Mouse (Mus musculus) gastrocnemius, adult 18-20 months (tissue): ENCODE results near the gene Plekha4. TPM values are rescaled to one million over a fixed set of nuclear protein-coding genes. Genes with fewer than 3 reads are reported as not detected.
A peak's percentile ranks its signal among the peaks of the same experiment; 100 is the strongest.
"Not testable (repeated sequence)": the region's sequence is repeated elsewhere in the genome, so short reads cannot be mapped to it uniquely, and the experiment has no call there.

Experiments
- DNase-seq: peaks from one replicate; pipeline ENCODE4 v3.0.0; 2021; ENCODE audit warnings: low spot score
- total RNA-seq, 2 experiments: library from RNA; stranded (reverse); gene quantifications; 2 replicates each; pipeline ENCODE4 v1.2.3; 2021

Plekha4 gene
- total RNA-seq, 2 experiments from 2014 or later, result 5.2 to 5.3 TPM

GRCm38 (mm10) chr7:45508561-45508960 is 17.6 kb upstream of the Plekha4 start:
- DNase-seq, result no peak

DNA sequence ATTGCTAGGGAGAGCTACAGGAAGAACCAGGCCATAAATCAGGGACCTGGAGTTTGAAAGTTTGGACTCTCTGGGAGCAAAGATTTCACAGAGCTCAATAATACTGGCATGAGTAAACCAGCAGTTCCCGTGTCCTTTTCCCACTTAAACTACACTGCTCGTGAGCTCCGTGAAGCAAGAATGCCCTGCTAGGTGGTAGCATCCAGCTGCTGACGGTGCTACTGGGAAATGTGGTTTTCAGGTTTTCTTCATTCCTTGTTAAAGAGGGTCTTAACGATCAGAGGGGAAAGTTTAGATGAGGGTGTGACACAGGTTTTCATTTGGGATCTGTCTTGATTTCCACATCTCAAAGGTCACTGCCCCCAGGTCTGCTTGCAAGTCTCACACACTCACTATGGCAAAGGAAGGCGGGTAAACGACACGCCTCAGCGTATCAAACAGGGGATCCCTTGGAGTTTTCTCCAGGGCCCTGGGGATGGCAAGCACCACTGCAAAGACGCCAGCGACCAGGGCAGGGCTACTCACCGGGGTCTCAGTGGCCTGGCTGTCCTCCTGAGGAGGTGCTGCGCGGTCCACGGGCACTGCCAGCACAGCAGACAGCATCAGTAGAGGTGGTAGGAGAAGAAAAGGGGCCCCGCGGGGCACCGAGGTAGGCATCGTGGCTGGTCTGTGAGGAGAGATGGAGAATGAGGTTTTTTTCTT is 16.8 kb upstream of the Plekha4 start:
- no peak for DNase-seq

DNA sequence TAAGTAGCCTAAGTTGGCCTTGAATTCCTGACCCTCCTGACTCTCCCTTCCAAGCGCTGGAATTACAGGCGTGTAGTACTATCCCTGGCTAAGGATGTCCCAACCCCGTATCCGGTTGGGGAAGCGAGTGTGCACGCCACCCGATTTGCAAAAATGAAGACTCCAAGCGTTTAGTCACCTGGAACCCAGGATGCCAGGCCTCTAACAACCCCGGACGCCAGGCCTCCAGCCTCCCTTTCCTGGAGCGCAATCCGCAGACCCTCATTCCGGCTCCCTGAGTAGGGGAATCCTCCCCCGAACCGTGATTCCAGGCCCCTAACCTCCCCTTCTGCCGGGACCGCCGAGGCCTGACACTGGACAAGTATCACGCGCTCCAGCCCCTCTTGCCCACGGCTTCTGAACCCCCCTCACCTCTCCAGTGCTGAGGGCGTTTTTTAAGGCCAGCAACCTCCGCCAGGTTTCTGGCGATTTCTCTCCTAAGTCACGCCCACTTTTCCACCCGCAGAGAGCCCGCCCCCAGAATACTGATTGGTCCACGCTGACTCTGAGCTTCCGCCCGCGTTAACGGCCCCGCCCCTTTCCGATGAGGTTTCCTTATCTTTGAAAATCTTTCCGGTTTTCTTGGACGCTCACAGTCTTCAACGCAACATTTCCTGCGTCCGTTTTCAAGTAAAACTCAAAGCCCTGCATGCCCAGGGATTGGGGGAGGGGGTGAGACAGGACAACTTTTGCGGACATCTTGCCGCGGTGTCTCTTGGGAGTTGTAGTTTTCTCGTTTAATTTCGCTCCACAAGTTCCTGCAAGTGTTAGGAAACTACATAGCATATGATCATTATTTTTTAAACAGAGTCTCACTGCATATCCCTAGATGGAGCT is 16.0 kb upstream of the Plekha4 start, which contains the start of gene Nucb1:
Nucb1 (minus strand) TSS at position 495 of the 876 bp plus-strand sequence.
- DNase-seq, result peak; percentile 95

DNA sequence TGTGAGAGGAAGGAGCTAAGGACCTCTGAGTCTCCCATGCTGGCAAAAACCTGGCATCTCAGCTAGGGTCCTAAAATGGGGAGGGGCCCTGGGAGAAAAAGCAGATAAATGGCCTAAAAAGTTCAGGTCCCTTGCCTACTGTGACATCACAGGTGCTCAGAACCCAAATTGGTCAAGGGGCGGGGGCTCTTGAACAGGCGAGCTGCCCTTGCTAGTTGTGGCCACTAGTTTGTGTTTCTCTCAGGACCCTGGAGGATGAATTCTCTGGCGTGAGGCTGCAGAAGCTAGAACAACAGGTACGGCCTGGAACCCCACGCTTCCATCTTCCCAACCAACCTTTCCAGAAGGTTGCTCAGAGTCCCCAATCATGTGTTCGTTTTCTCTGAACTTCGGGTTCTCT is 11.7 kb upstream of the Plekha4 start:
- DNase-seq, result no peak

- DNase-seq, result no peak
These were observed 10.7 kb upstream of the Plekha4 start for GRCm38 (mm10) chr7:45515436-45515835.

GRCm38 (mm10) chr7:45516846-45517245 is 9.3 kb upstream of the Plekha4 start:
- DNase-seq, result not testable (repeated sequence)

DNA sequence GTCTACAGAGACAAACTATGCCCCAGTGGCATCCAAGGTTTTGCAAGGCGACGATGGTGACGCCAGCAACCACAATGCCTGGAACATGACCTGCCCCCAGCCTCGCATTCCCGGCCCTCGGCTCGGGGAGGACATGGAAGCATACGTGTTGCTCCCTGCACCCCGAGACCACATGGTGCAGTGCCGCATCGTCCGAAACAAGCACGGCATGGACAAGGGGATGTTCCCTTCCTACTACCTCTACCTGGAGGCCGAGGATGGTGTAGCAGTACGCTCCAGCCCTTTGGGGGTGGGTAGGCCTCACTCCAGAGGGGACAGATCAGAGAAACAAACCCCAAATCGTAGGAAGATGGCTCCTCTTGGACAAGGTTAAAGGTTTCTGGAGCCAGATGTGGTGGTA is 7.5 kb upstream of the Plekha4 start:
- no peak for DNase-seq

DNA sequence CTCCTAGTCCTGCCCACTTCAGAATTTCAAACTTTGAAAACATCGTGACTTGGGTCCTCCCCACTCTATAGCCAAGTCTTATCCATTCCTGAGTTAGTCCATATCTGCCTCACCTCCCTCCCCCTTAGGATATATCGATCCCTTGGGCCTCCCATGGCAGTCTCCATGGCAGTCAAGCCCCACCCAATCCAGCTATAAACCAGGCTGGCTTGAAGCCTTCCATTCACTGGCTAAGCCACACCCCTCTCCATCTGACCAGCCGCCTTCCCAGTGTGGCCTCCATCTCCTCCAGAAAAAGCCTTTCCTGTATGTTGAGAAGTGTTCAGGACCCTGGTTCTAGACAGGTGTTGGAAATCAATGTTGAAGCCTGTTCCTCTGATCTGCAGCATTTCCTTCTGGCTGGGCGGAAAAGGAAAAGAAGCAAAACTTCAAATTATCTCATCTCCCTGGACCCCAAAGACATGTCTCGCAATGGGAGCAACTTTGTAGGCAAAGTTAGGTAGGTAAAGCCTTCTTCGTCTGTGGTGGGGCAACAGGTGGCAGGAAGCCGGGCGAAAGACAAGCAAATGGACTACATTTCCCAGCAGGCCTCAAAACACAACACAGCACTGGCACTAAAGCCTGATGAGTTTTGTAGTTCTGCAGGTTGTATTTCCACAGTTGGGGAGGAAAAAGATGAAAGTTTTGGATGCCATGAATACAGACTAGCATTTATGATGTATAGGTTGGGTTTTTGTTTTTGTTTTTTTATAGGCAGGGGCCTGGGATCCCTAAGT is 6.6 kb upstream of the Plekha4 start:
- no peak for DNase-seq

DNA sequence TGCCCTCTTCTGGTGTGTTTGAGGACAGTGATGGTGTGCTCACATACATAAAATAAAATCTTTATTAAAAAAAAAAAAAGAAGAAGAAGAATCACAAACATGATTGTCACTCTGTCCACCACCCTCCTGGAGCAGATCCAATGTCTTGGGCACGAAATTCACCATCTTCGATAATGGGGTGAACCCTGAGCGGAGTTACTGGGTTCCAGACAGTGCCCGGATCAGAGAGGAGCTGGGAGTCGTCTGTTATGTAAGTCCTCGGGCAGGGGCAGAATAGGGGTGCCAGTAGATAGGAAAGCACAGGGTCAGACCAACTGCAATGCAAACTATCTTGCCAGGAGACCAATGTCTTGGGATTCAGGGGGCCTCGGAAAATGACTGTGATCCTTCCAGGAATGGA is 5.5 kb upstream of the Plekha4 start:
- no peak for DNase-seq

DNA sequence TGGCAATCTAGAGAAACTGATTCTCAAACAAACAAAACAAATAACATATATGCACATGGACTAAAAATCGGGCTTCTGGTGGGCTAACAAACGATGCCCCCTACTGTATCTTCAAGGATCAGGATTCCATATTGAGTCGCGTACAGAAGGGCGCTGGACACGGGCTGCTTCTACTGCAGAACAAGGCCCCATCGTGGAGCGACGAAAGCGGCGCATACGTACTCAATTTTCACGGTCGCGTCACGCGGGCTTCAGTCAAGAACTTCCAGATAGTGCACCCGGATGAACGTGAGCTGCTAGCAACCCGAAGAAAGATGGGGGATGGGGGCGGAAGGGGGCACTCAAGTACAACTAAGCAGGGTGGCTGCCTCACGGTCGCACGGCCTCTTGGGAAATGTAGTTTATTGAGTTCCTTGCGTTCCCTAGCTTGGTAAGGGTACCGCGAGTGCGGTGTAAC is 4.4 kb upstream of the Plekha4 start:
- peak; percentile 91 for DNase-seq

DNA sequence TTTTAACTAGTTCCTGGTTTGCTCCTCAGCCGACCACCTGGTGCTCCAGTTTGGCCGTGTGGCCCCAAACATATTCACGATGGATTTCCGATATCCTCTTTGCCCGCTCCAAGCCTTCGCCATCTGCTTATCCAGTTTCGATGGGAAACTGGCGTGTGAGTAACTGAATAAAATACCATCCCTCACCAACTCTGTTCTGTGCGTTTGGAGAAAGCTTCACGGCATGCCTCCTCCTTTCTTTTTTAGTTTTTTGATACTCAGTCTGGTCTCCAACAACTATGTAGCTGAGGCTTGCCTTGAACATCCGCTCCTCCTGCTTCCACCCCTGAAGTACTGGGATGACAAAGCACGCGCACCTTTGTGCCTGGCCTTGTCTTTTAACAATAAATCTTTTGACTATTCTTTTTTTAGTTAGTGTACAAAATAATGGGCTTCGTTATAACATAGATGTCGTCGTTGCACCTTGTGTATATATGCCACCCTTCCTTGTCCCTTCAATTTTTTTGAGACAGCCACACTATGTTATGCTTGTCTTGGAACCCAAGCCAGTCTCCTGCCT is 3.9 kb upstream of the Plekha4 start:
- DNase-seq, result no peak

DNA sequence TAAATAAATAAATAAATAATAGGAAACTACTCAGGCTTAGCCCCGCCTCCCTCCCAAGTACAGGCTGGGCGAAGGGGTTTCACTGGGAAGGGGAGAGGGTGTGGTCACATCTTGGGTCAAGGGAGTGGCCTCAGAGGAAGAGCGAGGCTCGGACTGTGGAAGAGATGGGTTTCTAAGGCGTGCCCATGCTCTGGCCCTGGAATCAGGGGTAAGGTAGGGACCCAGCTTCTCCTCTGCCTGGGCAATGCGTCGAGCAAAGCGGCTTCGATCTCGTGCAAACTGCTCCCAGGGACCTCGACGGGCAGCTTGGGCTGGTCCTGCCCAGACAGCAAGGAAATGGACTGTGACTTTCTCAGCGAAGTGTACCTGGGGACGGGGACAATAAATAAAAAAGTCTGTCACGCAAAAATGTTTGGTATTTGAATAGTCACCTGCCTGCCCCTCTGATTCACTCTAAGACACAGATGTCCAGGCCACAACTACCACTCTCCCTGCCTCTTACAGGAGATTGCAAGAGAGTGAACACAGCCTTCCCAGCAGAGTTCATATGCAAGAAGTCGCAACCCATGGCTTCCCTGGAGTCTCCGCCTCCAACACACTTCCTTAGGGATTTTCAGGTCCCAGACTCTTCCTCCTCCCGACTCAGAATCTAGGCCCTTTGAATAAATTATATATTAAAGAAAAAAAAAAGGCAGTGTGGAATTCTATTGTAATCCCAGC is 3.0 kb upstream of the Plekha4 start:
- DNase-seq, result no peak

- no peak for DNase-seq
These were observed 2.4 kb upstream of the Plekha4 start for GRCm38 (mm10) chr7:45523678-45524170.

GRCm38 (mm10) chr7:45524841-45525621 is 1.1 kb upstream of the Plekha4 start:
- peak; percentile 53 for DNase-seq

DNA sequence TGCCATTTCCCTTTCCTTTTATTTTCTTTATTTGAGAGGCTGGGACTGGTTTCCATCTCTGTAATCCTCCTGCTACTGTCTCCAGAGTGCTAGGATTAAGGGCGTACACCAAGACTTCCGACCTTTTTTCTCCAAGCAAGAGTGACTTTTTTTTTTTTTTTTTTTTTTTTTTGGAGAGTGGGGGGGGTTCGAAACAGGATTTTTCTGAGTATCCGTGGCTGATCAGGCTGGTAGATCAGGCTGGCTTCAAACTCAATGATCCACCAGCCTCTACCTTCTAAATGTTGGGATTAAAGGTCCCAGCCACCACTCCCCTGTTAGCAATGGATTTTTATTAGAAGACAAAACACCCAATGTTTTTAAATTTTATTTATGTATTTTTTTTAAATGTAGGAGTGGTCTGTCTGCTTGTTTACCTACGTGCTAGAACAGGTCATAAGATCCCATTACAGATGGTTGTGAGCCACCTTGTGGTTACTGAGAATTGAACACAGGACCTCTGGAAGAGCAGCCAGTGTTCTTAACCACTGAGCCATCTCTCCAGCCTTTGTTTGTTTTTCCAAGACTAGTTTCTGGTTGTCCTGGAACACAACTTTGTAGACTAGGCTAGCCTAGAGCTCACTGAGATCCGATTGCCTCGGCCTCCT is 467 bp downstream of the Plekha4 start:
- DNase-seq, result no peak

GRCm38 (mm10) chr7:45527169-45527568 is 1.0 kb downstream of the Plekha4 start:
- not testable (repeated sequence) for DNase-seq

GRCm38 (mm10) chr7:45529461-45529860 is 3.3 kb downstream of the Plekha4 start:
- DNase-seq, result no peak

- DNase-seq, result no peak
These were observed 4.5 kb downstream of the Plekha4 start for GRCm38 (mm10) chr7:45530643-45531042.

DNA sequence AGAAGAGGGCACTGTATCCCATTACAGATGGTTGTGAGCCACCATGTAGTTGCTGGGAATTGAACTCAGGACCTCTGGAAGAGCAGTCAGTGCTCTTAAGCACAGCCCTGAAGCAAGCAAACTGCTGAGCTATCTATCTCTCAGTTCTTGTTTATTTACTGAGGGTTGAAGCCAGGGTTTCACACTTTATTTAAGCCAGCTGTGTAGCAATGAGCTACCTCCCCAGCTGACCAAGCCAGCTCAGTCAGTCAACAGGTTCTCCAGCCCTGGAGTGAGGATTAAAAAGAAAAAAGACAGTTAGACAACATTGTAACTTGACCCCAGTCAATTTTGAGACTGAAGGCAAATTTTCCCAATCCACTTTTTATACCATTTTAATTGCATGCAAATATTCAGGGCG is 9.5 kb downstream of the Plekha4 start:
- DNase-seq, result no peak
